Mouse (Mus musculus): ENCODE measurements at regions not wholly inside any gene's neighbourhood (a gene's known extent, or its start where the extent isn't known, plus 50 kb on each side); places are given as distances from the start of the nearest gene placed in this dataset.

GRCm38 (mm10) chr5:51923417-51923816 is 266.9 kb downstream of the Dhx15 start:
- DNase-seq (ENCODE audit: low spot score in 2 of 2), result no peak

GRCm38 (mm10) chr5:51922973-51923372 is 267.3 kb downstream of the Dhx15 start:
- DNase-seq (ENCODE audit: low spot score in 2 of 2), result no peak

GRCm38 (mm10) chr5:51922494-51922893 is 267.8 kb downstream of the Dhx15 start:
- no peak for DNase-seq (ENCODE audit: low spot score in 2 of 2)

GRCm38 (mm10) chr5:51917812-51918448 is 272.4 kb downstream of the Dhx15 start:
- DNase-seq (ENCODE audit: low spot score in 2 of 2), result no peak

- no peak for DNase-seq (ENCODE audit: low spot score in 2 of 2)
Measured at GRCm38 (mm10) chr5:51914731-51915130, 275.6 kb downstream of the Dhx15 start.

GRCm38 (mm10) chr5:51908861-51909260 is 281.5 kb downstream of the Dhx15 start:
- peak in 1 of 2 experiments; percentile 7 for DNase-seq (ENCODE audit: low spot score in 2 of 2)

- DNase-seq (ENCODE audit: low spot score in 2 of 2), result no peak
Measured at GRCm38 (mm10) chr5:51906315-51907109, 283.8 kb downstream of the Dhx15 start.

GRCm38 (mm10) chr5:51894159-51894558 is 296.2 kb downstream of the Dhx15 start:
- no peak for DNase-seq (ENCODE audit: low spot score in 2 of 2)

- no peak for DNase-seq (ENCODE audit: low spot score in 2 of 2)
Measured at GRCm38 (mm10) chr5:51891341-51891740, 299.0 kb downstream of the Dhx15 start.

GRCm38 (mm10) chr5:51888404-51888803 is 301.9 kb downstream of the Dhx15 start:
- no peak for DNase-seq (ENCODE audit: low spot score in 2 of 2)

- DNase-seq (ENCODE audit: low spot score in 2 of 2), result no peak
Measured at GRCm38 (mm10) chr5:51882594-51882993, 307.7 kb downstream of the Dhx15 start.

GRCm38 (mm10) chr5:51882173-51882572 is 308.1 kb downstream of the Dhx15 start:
- no peak for DNase-seq (ENCODE audit: low spot score in 2 of 2)

- DNase-seq (ENCODE audit: low spot score in 2 of 2), result no peak
Measured at GRCm38 (mm10) chr5:51876846-51877245, 309.3 kb upstream of the Ppargc1a start.

- no peak for DNase-seq (ENCODE audit: low spot score in 2 of 2)
Measured at GRCm38 (mm10) chr5:51873571-51873970, 306.0 kb upstream of the Ppargc1a start.

GRCm38 (mm10) chr5:51871735-51872134 is 304.2 kb upstream of the Ppargc1a start:
- no peak for DNase-seq (ENCODE audit: low spot score in 2 of 2)

GRCm38 (mm10) chr5:51868223-51868713 is 300.7 kb upstream of the Ppargc1a start:
- DNase-seq (ENCODE audit: low spot score in 2 of 2), result no peak

GRCm38 (mm10) chr5:51866002-51866401 is 298.5 kb upstream of the Ppargc1a start:
- no peak for DNase-seq (ENCODE audit: low spot score in 2 of 2)

GRCm38 (mm10) chr5:51860496-51860895 is 293.0 kb upstream of the Ppargc1a start:
- no peak for DNase-seq (ENCODE audit: low spot score in 2 of 2)

GRCm38 (mm10) chr5:51853456-51854124 is 286.1 kb upstream of the Ppargc1a start:
- DNase-seq (ENCODE audit: low spot score in 2 of 2), result peak in 1 of 2 experiments; percentile 6

- DNase-seq (ENCODE audit: low spot score in 2 of 2), result no peak
Measured at GRCm38 (mm10) chr5:51850091-51850490, 282.6 kb upstream of the Ppargc1a start.

- no peak for DNase-seq (ENCODE audit: low spot score in 2 of 2)
Measured at GRCm38 (mm10) chr5:51849236-51849635, 281.7 kb upstream of the Ppargc1a start.

- DNase-seq (ENCODE audit: low spot score in 2 of 2), result no peak
Measured at GRCm38 (mm10) chr5:51842189-51842588, 274.7 kb upstream of the Ppargc1a start.
